In the genomic region with DNA sequence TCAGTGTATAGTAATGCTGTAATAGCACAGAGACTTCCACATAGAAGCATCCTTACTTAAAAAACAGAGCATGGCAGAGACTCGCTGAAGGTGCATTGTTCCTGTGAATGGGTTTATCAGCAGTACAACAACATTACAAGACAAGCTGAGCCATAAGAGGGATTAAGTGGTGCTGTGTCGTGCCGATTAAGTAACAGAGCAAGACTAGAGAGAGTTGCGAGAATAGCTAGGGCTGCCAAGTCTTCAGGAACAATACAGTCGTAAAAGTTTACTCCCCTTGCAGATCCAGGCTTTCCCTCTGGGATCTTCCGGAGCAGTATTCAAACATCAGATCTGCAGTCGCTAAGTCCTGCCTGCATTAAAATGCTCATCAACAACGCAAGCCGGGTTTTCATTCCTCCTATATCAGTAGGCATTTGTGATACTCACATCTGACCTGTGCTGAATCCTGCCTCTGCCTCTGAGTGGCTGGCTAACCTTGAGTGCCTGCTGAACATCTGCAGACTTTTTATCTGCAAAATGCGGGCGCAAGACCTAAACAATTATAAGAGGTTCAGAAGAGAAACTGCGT, we compare ENCODE assay signal across 14 mouse cellular contexts.
DNase-seq lines count a peak whose midpoint lies in the region; ATAC-seq lines count a peak whose summit lies in the region.
"Had no signal": no experiment of that assay in that cellular context is flagged by ENCODE, and none has a peak within 500 bp of the region (broad histone marks: within the 10 kb centered on the region; RNA-seq: fewer than 3 reads in every experiment).

No protein-coding gene starts in this region.

- no peak for DNase-seq in forebrain, embryonic 11.5 days (ENCODE audit: low spot score)
- DNase-seq in ZHBTc4 (ENCODE audit: low read depth, low spot score) = peak; percentile 3
- DNase-seq in midbrain, embryonic 10.5 days (ENCODE audit: low spot score) = no peak
- no peak for DNase-seq in natural killer cell, adult 2 months (ENCODE audit: low spot score in 2 of 2)
- DNase-seq in urinary bladder, adult 2 months (ENCODE audit: low spot score) = no peak
- DNase-seq: cerebellum, adult 9-10 months; gastrocnemius, postnatal 25 days; kidney, adult 9 months; lung, adult 2 months; right cerebral cortex, adult 18-20 months had no signal

- no peak overlapping the region for H3K9ac ChIP-seq in forebrain, embryonic 11.5 days (ENCODE audit: low read length)
- H3K9ac ChIP-seq in forebrain, embryonic 15.5 days (replicated peaks) = no peak overlapping the region
- no peak overlapping the region for H3K9ac ChIP-seq in intestine, embryonic 16.5 days (ENCODE audit: low read depth, low read length)
- H3K9ac ChIP-seq in intestine, embryonic 15.5 days = no peak overlapping the region
- H3K9ac ChIP-seq: embryonic facial prominence, embryonic 15.5 days had no signal

- ATAC-seq in forebrain, embryonic 11.5 days (replicated peaks; ENCODE audit: low FRiP score) = no peak
- no peak for ATAC-seq in forebrain, embryonic 15.5 days (replicated peaks)
- ATAC-seq in intestine, embryonic 16.5 days = no peak
- ATAC-seq in intestine, embryonic 15.5 days = no peak

- H3K4me1 ChIP-seq in forebrain, embryonic 11.5 days (replicated peaks; ENCODE audit: control insufficient read depth, insufficient read depth, low read length) = peaks cover 8% of the 10 kb centered on the region; the same call in 1 of the 2 replicates
- H3K4me1 ChIP-seq in forebrain, embryonic 15.5 days = peaks cover 29% of the 10 kb centered on the region
- no peaks in the 10 kb centered on the region for H3K4me1 ChIP-seq in intestine, embryonic 16.5 days (ENCODE audit: control insufficient read depth, insufficient read depth, low read length)
- 0 out of 2 replicates have a peak, but pooled peaks cover 6% of the 10 kb centered on the region for H3K4me1 ChIP-seq in intestine, embryonic 15.5 days (replicated peaks)
- H3K4me1 ChIP-seq in midbrain, embryonic 10.5 days = peaks cover 52% of the 10 kb centered on the region

- H3K4me2 ChIP-seq in forebrain, embryonic 11.5 days (ENCODE audit: low read depth, low read length, severe bottlenecking) = 0 out of 2 replicates have a peak overlapping the region, but pooled peaks have one; percentile 0
- no peak overlapping the region; the same call in 1 of the 2 replicates for H3K4me2 ChIP-seq in forebrain, embryonic 15.5 days (replicated peaks)
- 0 out of 2 replicates have a peak overlapping the region, but pooled peaks have one; percentile 4 for H3K4me2 ChIP-seq in intestine, embryonic 16.5 days (ENCODE audit: low read depth, low read length)
- no peak overlapping the region; the same call in 1 of the 2 replicates for H3K4me2 ChIP-seq in intestine, embryonic 15.5 days (replicated peaks)
- H3K4me2 ChIP-seq: embryonic facial prominence, embryonic 15.5 days had no signal

- no peaks in the 10 kb centered on the region for H3K27me3 ChIP-seq in forebrain, embryonic 11.5 days (ENCODE audit: control insufficient read depth, insufficient read depth, low read length)
- no peaks in the 10 kb centered on the region for H3K27me3 ChIP-seq in forebrain, embryonic 15.5 days
- no peaks in the 10 kb centered on the region for H3K27me3 ChIP-seq in intestine, embryonic 16.5 days (replicated peaks; ENCODE audit: control insufficient read depth, insufficient read depth, low read length)
- H3K27me3 ChIP-seq in intestine, embryonic 15.5 days (replicated peaks) = no peaks in the 10 kb centered on the region
- peaks cover 72% of the 10 kb centered on the region for H3K27me3 ChIP-seq in midbrain, embryonic 10.5 days (ENCODE audit: low read depth, poor library complexity, severe bottlenecking)
- H3K27me3 ChIP-seq: embryonic facial prominence, embryonic 15.5 days had no signal

- H3K36me3 ChIP-seq in forebrain, embryonic 11.5 days (ENCODE audit: control insufficient read depth, insufficient read depth, low read length) = no peaks in the 10 kb centered on the region
- H3K36me3 ChIP-seq in forebrain, embryonic 15.5 days = no peaks in the 10 kb centered on the region
- no peaks in the 10 kb centered on the region for H3K36me3 ChIP-seq in intestine, embryonic 16.5 days (ENCODE audit: control insufficient read depth, insufficient read depth, low read length)
- no peaks in the 10 kb centered on the region for H3K36me3 ChIP-seq in intestine, embryonic 15.5 days
- H3K36me3 ChIP-seq in midbrain, embryonic 10.5 days = no peaks in the 10 kb centered on the region
- H3K36me3 ChIP-seq: embryonic facial prominence, embryonic 15.5 days had no signal

- WGBS in forebrain, embryonic 11.5 days = 31% methylated on average over 12 of the region's 12 CpGs
- WGBS in forebrain, embryonic 15.5 days = 23% methylated on average over 12 of the region's 12 CpGs
- WGBS in intestine, embryonic 16.5 days = 27% methylated on average over 12 of the region's 12 CpGs
- WGBS in intestine, embryonic 15.5 days = 27% methylated on average over 12 of the region's 12 CpGs
- WGBS in midbrain, embryonic 10.5 days = 30% methylated on average over 12 of the region's 12 CpGs

- no peak overlapping the region for H3K27ac ChIP-seq in forebrain, embryonic 11.5 days (ENCODE audit: low read depth, low read length)
- H3K27ac ChIP-seq in forebrain, embryonic 15.5 days (replicated peaks) = no peak overlapping the region
- H3K27ac ChIP-seq in intestine, embryonic 16.5 days (ENCODE audit: low read length) = no peak overlapping the region
- no peak overlapping the region for H3K27ac ChIP-seq in intestine, embryonic 15.5 days
- no peak overlapping the region for H3K27ac ChIP-seq in midbrain, embryonic 10.5 days (replicated peaks)
- H3K27ac ChIP-seq: embryonic facial prominence, embryonic 15.5 days had no signal

- H3K4me3 ChIP-seq in forebrain, embryonic 11.5 days (ENCODE audit: low read depth, low read length) = no peak overlapping the region
- no peak overlapping the region for H3K4me3 ChIP-seq in forebrain, embryonic 15.5 days
- no peak overlapping the region for H3K4me3 ChIP-seq in intestine, embryonic 16.5 days (ENCODE audit: low read length)
- no peak overlapping the region for H3K4me3 ChIP-seq in intestine, embryonic 15.5 days (replicated peaks)
- H3K4me3 ChIP-seq in midbrain, embryonic 10.5 days = 0 out of 2 replicates have a peak overlapping the region, but pooled peaks have one; percentile 18
- H3K4me3 ChIP-seq: embryonic facial prominence, embryonic 15.5 days had no signal

- H3K9me3 ChIP-seq in forebrain, embryonic 11.5 days (ENCODE audit: control insufficient read depth, low read length) = no peaks in the 10 kb centered on the region
- no peaks in the 10 kb centered on the region for H3K9me3 ChIP-seq in forebrain, embryonic 15.5 days
- H3K9me3 ChIP-seq in intestine, embryonic 16.5 days (ENCODE audit: control insufficient read depth, low read length) = no peaks in the 10 kb centered on the region
- no peaks in the 10 kb centered on the region for H3K9me3 ChIP-seq in intestine, embryonic 15.5 days
- no peaks in the 10 kb centered on the region for H3K9me3 ChIP-seq in midbrain, embryonic 10.5 days (replicated peaks)
- H3K9me3 ChIP-seq: embryonic facial prominence, embryonic 15.5 days had no signal

Comparison
In these comparisons a context has a peak if more than half of its experiments do, and no peak if none do; other contexts are left out.
1. H3K4me2 ChIP-seq: peak in forebrain, embryonic 11.5 days (single experiment) and intestine, embryonic 16.5 days (single experiment); none in forebrain, embryonic 15.5 days (single experiment) and intestine, embryonic 15.5 days (single experiment).